Mouse (Mus musculus): ENCODE data around the gene Foxp1.

DNA sequence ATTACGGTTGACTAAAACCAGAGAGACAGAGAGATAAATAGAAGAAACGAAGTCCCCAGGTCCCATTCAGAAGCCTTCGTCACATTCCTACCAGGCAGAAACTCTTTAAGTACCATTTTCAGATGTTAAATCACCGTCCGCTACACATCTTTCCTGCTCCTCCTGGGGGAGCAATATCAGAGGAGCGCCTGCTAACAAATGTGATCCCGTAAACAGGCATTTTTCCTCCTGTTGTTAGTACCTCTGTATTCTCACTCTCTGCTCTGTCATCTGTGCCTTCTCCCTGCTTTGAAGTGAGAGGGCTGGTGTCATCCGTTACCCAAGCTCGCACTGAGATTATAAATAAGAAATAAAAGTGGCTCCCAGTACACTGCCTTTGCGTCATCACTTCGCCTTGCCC lies 384.5 kb downstream of the Foxp1 start:
- TF ChIP-seq GATA1 (IDR thresholded peaks at IDR 0.05; ENCODE audit: borderline replicate concordance, low read length) (no peak), CTCF (IDR thresholded peaks at IDR 0.05; ENCODE audit: low read depth, low read length) (no peak), POLR2AphosphoS5 (IDR thresholded peaks at IDR 0.05; ENCODE audit: insufficient replicate concordance, low read depth, low read length) (no peak)

Data from G1E (cell line).